Mouse (Mus musculus) T-helper 1 cell (primary cell): ENCODE data around the gene Six6.

Experiments
- in situ Hi-C: fragments of 300-600 bp; cut with MboI, MseI; formaldehyde crosslinking; loops from one replicate; pipeline ENCODE4 v1.15.1; 2025; ENCODE audit warnings: high pct_unique_total_duplicates

Gene Six6

DNA sequence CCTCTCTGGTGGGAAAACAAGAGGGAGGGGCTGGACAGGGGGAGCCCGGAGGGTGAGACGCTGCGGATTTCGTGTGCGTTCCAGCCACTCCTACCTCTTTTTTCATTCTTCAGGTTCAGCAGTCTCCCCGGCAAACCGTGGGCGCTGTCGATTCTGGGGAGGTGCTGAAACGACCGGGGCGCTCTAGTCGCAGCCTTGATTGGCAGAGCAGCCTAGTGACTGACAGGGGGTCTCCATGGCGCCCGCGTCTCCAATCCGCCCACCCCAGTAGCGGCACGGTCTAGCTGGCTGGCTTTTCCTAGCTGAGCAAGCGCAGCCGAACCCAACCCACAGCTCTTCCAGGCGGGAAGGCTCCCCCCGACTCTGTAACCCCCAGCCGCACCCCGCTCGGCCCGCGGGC lies at the start of gene Six6:
Six6 (plus strand) TSS at position 277 of the 400 bp plus-strand sequence.
- in situ Hi-C loops, result loop anchor here (5.0 kb wide), 2 partner anchors 37 to 103 kb away; no protein-coding TSS in a partner anchor

DNA sequence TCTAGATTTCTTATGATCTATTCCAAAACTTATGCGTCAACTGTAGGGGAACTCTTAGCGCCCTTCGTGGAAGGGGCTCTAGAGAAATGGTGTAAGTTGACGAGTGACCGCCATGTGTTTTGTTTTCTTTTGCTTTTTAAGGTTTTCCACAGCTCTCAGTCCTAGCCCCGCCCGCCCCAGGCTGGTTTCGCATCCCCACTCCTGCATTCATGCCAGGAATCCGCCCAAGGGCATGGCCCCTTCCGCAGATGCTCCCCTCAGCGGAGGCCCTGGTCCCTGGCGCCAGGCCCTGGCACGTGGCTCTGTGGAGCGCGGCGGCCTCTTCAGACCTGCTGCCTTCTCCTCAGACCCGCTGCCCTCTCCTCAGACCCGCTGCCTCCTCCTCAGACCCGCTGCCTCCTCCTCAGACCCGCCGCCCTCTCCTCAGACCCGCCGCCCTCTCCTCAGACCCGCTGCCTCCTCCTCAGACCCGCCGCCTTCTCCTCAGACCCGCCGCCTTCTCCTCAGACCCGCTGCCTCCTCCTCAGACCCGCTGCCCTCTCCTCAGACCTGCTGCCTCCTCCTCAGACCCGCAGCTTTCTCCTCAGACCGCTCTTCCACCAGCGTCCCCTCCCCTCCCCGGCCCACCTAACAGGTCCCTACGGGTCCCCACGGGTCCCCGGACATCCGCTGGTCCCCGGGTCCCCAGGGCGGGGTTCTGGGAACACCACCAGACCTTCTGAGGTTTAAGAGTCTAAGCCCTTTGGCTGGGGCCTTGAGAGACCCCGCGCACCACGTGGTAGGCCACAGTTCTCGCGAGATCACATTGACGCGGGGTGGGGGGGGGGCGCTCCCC lies 22.3 kb upstream of the Six6 start:
- in situ Hi-C loops, result no loop called here

GRCm38 (mm10) chr12:72936751-72937150 lies 2.9 kb upstream of the Six6 start:
- in situ Hi-C loops, result loop anchor here (5.0 kb wide), 2 partner anchors 34 to 106 kb away; no protein-coding TSS in a partner anchor

GRCm38 (mm10) chr12:72937537-72938120 lies 2.1 kb upstream of the Six6 start:
- in situ Hi-C loops, result loop anchor here (5.0 kb wide), 2 partner anchors 35 to 105 kb away; no protein-coding TSS in a partner anchor

DNA sequence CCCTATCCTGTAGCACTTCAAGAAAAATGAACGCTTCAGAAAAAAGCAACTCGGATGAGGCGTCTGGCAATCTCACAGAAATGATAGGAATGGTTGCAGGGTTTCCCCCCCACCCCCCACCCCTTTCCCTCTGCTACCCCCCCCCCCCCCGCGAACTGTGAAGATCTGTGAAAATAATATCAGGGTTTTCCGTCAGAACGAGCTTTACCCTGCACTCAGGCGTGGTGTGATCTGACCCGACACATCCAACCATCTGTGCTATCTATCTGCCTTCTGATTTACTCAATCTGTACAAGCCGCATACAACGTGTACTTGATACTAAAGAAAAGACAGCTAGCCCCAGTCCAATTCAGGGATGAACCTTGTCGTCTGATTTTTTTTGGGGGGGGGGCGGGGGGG lies 1.5 kb upstream of the Six6 start:
- in situ Hi-C loops, result loop anchor here (5.0 kb wide), 2 partner anchors 36 to 104 kb away; no protein-coding TSS in a partner anchor

DNA sequence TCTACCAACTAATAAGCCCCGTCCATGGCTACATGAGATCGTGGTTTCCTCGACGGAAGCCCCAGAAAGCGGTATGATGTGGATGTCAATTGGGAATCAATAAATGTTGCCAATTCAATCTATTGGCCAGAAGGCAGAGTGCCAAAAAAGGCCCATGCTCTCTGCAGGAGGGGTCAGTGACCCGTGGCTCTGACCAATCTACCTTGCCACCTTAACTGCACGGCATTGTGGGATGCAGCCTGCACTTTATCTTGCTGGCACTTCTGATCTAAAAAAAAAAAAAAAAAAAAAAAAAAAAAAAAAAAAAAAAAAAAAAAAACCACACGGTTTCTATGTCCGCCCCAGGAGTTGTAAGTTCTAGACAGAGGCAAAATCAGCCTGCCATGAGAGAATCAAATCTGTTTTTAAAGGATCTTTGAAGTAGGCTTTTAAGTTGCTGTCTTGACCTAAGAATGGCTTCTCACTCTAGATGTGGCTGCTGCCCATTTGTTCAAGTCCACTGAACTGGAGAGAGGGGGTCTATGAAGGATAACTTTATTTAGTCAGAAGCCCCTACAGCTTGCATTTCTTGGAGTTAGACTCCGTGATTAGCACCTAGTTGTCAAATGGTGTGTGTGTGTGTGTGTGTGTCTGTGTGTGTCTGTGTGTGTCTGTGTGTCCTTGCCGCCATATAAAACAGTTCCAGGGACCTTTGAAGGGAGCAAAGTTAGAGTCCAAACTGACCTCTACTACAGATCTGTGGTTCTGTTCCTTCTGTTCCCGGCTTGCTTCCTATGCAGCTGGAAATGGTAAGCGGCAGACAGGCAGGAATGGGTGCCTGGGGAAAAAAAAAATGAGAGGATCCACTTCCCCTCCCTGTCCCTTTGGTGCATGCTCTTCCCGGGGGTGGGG lies 847 bp upstream of the Six6 start:
- in situ Hi-C loops, result loop anchor here (5.0 kb wide), 2 partner anchors 37 to 103 kb away; no protein-coding TSS in a partner anchor

GRCm38 (mm10) chr12:72940071-72940821 lies 554 bp downstream of the Six6 start, which contains the start of gene 4930447C04Rik:
Gene 4930447C04Rik, minus strand, starts transcription at chr12:72940774.
- in situ Hi-C loops, result no loop called here

DNA sequence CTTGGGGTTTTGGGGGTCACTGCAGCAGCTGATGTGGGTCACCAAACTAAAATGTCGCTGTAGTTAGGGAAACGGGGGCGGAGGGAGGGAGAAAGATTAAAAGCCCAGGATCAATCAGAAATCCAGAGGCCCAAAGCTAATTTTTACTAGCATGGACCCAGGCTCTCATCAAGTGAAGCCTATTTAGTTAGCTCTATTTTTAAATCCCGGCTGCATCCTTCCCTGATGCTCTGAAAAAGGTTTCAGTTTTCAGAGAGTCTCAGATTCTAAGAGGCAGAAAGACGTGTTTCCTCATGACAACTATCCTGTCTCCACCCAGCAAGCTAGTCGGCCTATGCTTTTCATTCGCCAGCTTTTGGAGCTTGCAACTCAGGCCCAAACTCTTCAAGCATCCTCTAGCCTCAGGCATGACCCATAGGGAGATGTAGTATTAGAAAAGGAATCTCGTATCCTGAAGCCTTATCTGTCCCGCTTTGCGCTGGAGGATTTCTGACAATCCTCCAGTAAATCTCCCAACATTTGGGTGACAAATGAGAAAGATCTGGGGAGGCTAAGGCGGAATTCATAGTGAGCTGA lies 1.2 kb downstream of the Six6 start:
- in situ Hi-C loops, result no loop called here

GRCm38 (mm10) chr12:72941398-72942051 lies 1.8 kb downstream of the Six6 start:
- in situ Hi-C loops, result no loop called here

DNA sequence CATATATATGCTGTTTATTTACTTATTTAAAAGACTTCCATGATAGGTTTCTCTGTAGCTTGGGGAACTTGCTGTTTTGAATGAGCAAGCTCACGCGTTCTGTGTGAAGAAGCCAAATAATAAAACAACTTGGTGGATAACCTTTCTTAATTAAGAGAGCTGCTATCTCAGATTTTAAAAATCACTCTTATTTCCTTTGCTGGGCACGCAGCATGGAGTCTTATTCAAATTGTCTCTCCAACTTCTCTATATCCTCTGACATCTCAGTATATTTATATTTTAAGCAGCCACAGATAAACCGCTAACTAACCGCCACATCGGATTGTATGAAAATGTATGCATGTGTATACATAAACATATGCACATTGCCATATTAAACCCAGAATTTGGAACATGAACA lies 2.5 kb downstream of the Six6 start:
- in situ Hi-C loops, result no loop called here

GRCm38 (mm10) chr12:72943574-72944110 lies 4.0 kb downstream of the Six6 start:
- in situ Hi-C loops, result no loop called here

DNA sequence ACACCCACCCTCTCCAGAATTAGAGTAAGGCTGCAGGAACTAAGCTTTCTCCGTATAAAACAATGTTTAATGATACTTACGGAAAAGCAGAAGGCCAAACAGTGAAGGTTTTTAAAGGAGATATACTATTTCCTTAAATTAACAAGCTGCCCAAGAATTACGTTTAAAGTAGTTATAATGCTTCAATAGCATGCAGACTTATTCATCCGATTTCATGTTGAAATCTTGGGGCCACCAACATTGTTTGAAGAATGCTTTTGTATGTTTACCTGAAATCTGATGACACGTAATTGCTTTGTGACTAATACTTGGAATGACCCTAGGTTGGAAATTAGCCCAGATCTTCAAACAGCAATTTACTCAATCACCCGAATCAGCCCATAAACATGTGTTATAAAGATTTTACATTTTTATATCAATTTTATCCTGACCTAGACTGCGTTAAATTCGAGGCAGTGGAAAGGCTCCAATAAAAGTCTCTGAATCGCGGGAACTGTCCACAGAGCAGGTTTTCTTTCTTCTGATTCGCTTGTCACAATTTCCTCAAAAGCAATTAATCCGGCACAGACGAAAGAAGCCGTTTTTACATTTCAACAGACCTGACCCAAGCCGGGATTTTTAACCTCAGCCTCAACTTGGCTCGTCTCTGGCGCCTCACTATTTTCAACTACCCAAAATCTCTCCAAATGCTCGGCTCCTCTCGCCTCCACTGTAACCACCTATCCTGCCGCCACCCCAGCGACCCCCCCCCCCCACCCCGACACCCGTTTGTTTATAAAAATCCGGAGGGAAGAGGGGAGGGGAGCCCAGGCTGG lies 4.9 kb downstream of the Six6 start:
- in situ Hi-C loops, result no loop called here

- in situ Hi-C loops, result no loop called here
Measured at GRCm38 (mm10) chr12:72945301-72946063, 5.8 kb downstream of the Six6 start.

DNA sequence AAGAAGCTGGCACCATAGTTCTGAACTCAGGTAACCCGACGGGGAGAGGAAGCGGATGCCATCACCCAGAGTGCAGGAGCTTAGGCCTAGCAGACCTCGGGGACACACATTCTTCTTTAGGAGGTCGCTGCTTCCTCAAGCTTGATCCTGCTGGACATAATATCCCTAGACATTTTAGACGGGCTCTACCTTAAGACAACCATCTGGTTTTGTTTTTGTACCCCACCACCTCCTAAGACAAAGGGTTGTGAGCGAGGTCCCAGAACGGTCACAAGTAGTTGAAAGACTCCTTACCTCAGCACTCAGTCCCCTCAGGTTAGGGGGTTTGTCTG lies 6.3 kb downstream of the Six6 start:
- in situ Hi-C loops, result no loop called here

- in situ Hi-C loops, result no loop called here
Measured at GRCm38 (mm10) chr12:72946805-72947204, 7.1 kb downstream of the Six6 start.

DNA sequence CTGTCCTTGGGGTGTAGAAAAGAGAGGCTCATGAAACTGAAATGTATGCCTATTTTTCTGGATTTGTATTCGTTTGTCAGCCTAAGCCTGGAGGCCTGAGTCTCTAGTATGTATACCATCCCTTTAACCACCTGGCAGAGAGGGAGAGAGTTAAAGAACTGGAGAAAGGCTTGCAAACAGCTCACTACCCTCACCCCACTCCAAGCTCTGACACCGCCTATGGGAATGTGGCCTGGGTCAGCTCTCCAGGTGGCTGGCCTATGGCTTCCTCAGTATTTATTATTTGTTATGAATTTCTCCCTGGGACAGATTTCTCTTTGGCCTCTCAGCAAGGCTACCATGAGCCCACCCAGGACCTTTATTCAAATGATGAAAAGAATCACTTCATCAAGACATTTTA lies 7.6 kb downstream of the Six6 start:
- in situ Hi-C loops, result no loop called here

GRCm38 (mm10) chr12:72953089-72953488 lies 13.4 kb downstream of the Six6 start:
- in situ Hi-C loops, result no loop called here

DNA sequence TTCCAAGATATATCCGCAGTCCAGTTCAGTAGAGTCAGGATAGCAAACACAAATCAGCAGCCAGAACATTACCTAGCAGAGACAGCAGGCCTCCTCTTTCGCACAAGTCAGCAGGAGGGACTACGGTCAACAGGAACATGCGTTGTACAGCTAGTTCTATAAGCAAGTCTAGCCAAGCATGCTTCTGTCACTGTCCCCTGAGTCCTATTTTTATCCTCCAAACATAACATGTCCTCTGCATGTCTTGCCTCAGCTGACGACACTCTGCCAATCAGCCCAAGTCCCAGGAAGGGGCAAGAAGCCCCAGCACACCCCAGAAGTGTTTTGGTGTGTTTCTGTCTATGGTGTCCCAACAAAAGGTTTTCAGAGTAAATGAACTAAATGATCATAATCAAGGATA lies 14.2 kb downstream of the Six6 start:
- in situ Hi-C loops, result no loop called here
